Mouse (Mus musculus) CH12.LX (cell line): ENCODE data around the gene Med13.

Experiments used
- UBTF ChIP-seq: IDR thresholded peaks from 2 replicates; pipeline ENCODE4 v1.6.1; 2012; ENCODE audit warnings: low read depth, mild to moderate bottlenecking, inconsistent platforms, low read length, improper control_type of control experiment, moderate library complexity
- ZNF384 ChIP-seq: IDR thresholded peaks from 2 replicates; pipeline ENCODE4 v1.6.1; 2012; ENCODE audit warnings: low read depth, low read length, improper control_type of control experiment, inconsistent platforms

DNA sequence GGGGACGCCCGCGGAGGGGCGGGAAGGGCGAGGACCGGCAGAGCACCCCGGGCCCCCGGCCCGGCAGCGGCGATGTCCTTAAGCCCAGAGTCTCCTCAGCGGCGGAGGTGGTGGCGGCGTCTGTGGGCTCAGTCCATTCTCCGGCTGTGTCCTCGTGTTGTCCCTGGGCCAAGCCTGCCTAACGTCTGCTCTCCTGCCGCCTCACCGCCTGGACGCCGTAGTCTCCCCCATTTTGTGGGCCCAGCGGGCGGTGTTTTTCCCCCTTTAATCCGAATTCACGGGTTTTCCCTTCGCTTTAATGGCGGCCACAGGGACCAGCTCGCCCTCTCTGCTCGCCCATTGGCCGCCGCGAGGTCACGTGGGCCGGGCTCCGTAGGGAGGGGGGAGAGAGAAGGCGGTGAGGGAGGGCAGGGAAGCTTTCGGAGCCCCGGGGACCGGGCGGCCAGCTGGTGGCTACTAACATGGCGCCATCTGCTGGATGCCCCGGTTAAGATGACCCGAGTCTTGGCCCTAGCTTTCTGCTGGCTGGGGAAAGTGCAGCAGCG, 654 bp upstream of the Med13 start:
- TF ChIP-seq ZNF384 (no peak), UBTF (peak; percentile 99)
